Mouse (Mus musculus) ES-Bruce4 (cell line): Measurements from ENCODE around the gene Ptges.

Experiments
- CTCF ChIP-seq: IDR thresholded peaks from one replicate; pipeline ENCODE4 v1.8.1; 2011; ENCODE audit warnings: low read depth, low read length
- EP300 ChIP-seq: IDR thresholded peaks from 2 replicates; pipeline ENCODE4 v1.6.1; 2011; ENCODE audit warnings: low read depth, low read length; ENCODE audit not compliant: insufficient read depth
- POLR2A ChIP-seq: IDR thresholded peaks from one replicate; pipeline ENCODE4 v1.8.1; 2011; ENCODE audit warnings: low read length; ENCODE audit not compliant: insufficient read depth

GRCm38 (mm10) chr2:30928893-30929482 lies 675 bp downstream of the Ptges start:
- TF ChIP-seq POLR2A: no peak
- TF ChIP-seq CTCF: no peak
- TF ChIP-seq EP300: no peak
